Mouse (Mus musculus) naive thymus-derived CD4-positive, alpha-beta T cell, adult 2 months (primary cell): Measurements from ENCODE around the gene Dkk3.
"Not testable (repeated sequence)": the region's sequence is repeated elsewhere in the genome, so short reads cannot be mapped to it uniquely, and the experiment has no call there.

Experiments used
- DNase-seq: peaks from one replicate; pipeline ENCODE4 v3.0.0-alpha.2; 2011; ENCODE audit warnings: low read depth

Gene Dkk3

GRCm38 (mm10) chr7:112165593-112165992 lies 6.7 kb upstream of the Dkk3 start:
- DNase-seq, result no peak

GRCm38 (mm10) chr7:112165032-112165431 lies 6.2 kb upstream of the Dkk3 start:
- DNase-seq, result not testable (repeated sequence)

- no peak for DNase-seq
Observed at GRCm38 (mm10) chr7:112164430-112164829, 5.6 kb upstream of the Dkk3 start.

- DNase-seq, result no peak
Observed at GRCm38 (mm10) chr7:112159835-112160234, 978 bp upstream of the Dkk3 start.

GRCm38 (mm10) chr7:112158316-112158741 lies 528 bp downstream of the Dkk3 start:
- no peak for DNase-seq

GRCm38 (mm10) chr7:112157584-112158315 lies 1.1 kb downstream of the Dkk3 start:
- no peak for DNase-seq

GRCm38 (mm10) chr7:112155194-112155593 lies 3.7 kb downstream of the Dkk3 start:
- DNase-seq, result no peak

GRCm38 (mm10) chr7:112154445-112154844 lies 4.4 kb downstream of the Dkk3 start:
- no peak for DNase-seq

GRCm38 (mm10) chr7:112149113-112149512 lies 9.7 kb downstream of the Dkk3 start:
- DNase-seq, result no peak

GRCm38 (mm10) chr7:112147979-112148378 lies 10.9 kb downstream of the Dkk3 start:
- no peak for DNase-seq

GRCm38 (mm10) chr7:112144646-112145179 lies 14.1 kb downstream of the Dkk3 start:
- DNase-seq, result no peak

- no peak for DNase-seq
Observed at GRCm38 (mm10) chr7:112143978-112144377, 14.9 kb downstream of the Dkk3 start.

- no peak for DNase-seq
Observed at GRCm38 (mm10) chr7:112143090-112143500, 15.8 kb downstream of the Dkk3 start.

GRCm38 (mm10) chr7:112142616-112143015 lies 16.2 kb downstream of the Dkk3 start:
- no peak for DNase-seq

- no peak for DNase-seq
Observed at GRCm38 (mm10) chr7:112140725-112141124, 18.1 kb downstream of the Dkk3 start.

GRCm38 (mm10) chr7:112138509-112139405 lies 20.1 kb downstream of the Dkk3 start:
- DNase-seq, result no peak

GRCm38 (mm10) chr7:112138168-112138508 lies 20.7 kb downstream of the Dkk3 start:
- no peak for DNase-seq

- DNase-seq, result no peak
Observed at GRCm38 (mm10) chr7:112136537-112136936, 22.3 kb downstream of the Dkk3 start.

- no peak for DNase-seq
Observed at GRCm38 (mm10) chr7:112135161-112135560, 23.7 kb downstream of the Dkk3 start.

- no peak for DNase-seq
Observed at GRCm38 (mm10) chr7:112133277-112133676, 25.6 kb downstream of the Dkk3 start.

GRCm38 (mm10) chr7:112132005-112132404 lies 26.9 kb downstream of the Dkk3 start:
- no peak for DNase-seq

- no peak for DNase-seq
Observed at GRCm38 (mm10) chr7:112130660-112131059, 28.2 kb downstream of the Dkk3 start.

- no peak for DNase-seq
Observed at GRCm38 (mm10) chr7:112129851-112130250, 29.0 kb downstream of the Dkk3 start.
